Mouse (Mus musculus) thymus, adult 18-20 months (tissue): ENCODE data around the gene Hsd17b13.
"Not testable (repeated sequence)": the region's sequence is repeated elsewhere in the genome, so short reads cannot be mapped to it uniquely, and the experiment has no call there.

Source experiments
- DNase-seq, 2 experiments: peaks; one replicate each; pipeline ENCODE4 v3.0.0; 2022; ENCODE audit warnings: mixed read lengths in 2 of 2

Gene Hsd17b13

DNA sequence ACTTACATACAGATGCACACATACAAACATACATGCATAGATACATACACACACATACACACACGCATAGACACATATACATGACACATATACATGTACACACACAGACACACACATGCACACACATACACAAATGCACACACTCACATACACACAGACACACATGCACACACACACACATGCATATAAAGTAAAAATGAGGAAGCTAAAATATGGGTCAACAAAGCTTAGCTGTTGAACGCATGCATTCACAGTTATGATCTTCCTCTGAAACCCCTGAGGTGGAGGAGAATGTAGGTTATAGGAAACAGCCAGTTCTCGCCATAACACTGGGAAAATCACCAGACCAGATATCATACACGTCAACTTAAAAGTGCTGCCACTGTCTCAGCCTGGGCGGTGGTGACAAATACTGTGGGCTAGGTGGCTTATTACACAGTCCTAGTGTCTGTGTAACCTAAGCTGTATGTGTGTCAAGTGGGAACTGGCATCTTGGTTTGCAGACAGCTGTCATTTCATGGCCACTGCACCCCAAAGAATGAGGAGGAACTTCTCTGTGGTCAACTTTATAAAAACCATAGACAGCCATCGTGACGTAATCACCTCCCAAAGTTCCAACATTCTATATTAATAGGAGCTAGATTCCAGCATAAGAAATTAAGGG, 829 bp upstream of the Hsd17b13 start:
- DNase-seq = no peak

DNA sequence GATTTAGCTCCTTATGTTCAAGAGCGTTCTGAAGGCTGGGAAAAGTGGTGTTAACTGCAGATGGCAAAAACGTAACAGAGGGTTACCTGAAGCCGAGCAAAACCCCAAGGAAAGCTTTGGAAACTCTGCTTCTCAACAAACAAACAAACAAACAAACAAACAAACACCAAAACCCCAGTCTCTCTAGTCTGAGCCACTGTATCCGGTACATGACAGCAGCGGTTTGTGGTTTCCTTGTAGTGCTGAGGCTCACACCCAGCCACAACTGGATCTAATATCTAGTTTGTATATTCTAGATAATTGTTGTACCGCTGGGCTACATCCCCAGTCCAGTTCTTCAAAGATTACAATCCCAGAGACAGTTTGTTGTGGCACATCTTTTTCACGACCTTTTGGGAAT, 1.5 kb downstream of the Hsd17b13 start:
- DNase-seq = no peak

DNA sequence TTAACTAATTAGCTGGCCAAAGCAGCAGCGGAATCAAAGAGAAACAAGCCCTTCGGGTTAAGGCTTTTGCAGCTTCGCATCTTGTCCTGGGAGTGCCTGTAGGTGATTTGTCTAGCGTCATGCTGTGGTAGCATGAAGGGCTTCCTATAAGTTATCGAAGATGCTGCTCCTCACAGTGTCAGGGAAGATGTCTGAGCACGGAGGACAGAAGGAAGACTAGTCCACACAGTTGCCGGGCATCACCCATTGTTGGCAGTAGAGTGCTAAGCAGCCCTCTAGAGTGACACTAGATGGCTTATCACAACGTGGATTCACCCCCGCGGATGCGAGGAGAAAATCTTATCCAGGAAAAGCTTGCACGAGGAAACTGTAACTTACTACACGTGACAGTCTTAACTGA, 4.4 kb downstream of the Hsd17b13 start:
- no peak for DNase-seq

DNA sequence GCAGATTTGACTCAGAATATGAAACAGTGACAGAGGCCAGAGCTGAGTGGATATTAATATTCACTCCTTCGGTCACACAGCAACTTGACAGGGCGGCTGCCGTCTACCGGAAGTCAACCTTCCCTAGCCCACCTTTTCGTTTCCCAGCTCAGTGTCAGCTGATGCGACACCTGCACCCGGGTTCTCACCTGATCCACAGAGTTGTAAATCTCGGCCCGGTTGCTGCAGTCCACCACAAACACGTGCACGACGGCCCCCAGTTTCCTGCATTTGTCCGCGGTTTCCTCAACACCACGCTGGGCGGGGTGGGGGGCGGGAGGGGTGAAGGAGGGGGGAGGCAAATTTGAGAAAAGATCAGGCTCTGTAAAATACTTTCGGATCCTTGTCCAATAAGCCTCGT, 4.8 kb downstream of the Hsd17b13 start:
- DNase-seq = no peak

DNA sequence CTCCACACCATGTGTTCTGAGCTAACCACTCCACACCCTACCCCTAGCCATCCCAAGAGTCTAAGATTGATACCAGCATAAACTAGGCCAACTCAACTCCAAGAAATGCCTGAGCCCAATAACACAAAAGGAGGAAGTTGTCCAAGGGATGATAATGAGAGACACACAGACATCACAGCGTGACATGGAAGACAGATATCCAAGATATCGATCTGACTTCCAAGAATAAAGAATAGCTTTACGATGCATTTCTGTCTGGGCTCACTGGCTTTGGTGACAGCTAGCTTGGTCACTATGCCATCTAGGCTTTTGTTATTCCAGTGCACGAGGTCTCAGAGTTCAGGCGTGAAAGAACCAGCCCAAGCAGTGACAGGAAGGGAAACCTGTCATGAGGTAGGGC, 6.2 kb downstream of the Hsd17b13 start:
- DNase-seq = no peak

DNA sequence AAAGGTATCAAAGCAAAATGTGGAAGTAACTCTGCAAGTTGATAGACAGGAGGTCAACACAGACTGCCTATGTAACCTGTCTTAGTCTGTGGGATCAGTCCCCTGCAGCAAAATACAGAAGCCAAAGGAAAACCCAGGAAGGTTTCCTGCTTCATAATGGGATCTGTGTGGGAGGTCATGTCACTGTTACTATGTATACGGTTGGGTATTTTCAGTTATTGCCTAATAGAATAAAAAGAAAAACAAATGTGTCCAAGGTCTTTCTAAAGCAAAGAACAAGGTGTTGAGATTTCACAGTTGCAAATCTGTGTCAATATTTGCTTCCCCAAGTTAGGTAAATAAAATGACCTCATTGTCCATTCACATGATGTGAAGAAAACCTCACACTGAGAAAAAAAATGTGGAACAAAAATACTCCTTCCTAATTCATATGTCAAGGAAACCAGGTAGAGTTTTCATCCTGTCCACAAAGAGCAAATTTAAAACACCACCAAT, 14.2 kb downstream of the Hsd17b13 start:
- no peak for DNase-seq

DNA sequence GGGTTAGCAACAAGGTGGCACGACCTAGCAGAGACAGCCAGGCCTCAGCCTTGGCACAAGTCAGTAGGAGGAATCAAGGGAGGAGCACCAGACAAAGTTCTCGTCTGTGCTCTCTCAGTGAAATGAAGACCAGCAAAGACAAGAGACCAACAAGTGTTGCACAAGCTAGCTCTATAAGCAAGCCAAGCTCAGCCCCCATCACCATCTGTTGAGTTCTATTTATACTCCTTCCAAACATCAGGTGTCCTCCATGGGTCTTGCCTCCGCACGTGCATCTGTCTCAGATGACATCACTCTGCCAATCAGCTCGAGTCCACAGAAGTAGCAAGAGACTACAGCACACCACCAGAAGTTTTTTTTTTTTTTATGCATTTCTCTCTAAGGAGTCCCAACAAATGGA, 22.6 kb downstream of the Hsd17b13 start:
- no peak for DNase-seq

DNA sequence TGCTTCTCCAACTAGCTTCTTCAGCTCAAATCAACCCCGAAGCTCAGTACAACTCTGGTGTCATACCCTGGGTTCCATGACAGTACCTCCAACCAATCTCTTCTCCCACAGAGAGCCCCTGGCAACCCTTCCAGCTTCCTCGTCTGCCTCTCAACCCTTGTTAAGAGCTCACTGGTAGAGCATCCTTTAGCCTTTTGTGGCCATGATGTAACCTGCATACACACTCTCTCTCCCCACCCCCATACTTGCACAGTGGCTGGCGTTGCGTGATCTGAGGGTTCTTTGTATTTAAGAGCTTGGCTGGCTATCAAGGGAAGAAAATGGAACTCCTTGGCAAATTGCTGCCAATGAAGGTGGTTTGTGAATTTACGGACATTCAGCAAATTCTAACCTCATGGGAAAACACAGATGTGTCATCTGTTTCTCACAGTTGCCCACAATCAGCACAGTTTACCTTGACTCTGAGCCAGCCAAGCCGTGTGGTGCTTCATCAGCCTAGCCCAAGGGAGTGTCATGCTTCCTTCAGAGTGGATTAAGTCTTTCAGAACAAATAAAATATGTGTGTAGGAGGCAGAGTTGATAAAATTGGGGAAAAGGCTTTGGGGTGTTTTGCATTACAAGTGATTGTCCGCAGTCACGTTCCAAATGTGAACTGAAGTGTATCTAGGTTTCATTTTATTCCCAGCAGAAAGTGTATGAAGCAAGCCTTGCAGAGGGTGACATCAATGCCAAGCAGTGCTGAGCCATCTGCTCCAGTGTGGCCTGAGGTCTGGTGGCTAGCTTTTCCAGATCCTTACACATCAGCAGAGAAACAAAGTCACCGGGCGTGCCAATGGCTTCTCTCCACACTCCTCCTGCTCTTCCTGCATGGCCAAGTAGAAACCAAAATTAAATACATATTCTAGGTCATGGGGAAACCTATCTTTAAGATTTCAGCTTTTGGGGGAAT, 23.8 kb downstream of the Hsd17b13 start:
- DNase-seq = no peak

DNA sequence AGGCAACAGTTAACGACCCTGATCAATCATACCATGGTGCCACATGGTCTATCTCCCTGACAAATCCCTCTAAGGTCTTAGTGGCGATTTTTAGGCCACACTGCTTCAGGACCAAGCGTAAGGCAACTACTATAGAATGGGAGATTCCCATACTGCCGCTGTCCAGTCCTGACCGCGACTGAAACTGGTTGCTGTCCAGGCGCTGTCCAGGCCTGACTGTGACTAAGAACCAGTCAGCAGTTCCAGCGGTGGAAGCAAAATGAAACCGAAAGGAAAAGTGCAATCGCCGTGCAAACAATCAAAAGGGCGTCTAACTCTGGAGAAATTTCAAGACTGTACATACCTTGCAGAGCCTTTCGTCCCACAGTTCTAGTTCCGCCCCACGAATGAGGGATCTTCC, 27.1 kb downstream of the Hsd17b13 start:
- not testable (repeated sequence) for DNase-seq

DNA sequence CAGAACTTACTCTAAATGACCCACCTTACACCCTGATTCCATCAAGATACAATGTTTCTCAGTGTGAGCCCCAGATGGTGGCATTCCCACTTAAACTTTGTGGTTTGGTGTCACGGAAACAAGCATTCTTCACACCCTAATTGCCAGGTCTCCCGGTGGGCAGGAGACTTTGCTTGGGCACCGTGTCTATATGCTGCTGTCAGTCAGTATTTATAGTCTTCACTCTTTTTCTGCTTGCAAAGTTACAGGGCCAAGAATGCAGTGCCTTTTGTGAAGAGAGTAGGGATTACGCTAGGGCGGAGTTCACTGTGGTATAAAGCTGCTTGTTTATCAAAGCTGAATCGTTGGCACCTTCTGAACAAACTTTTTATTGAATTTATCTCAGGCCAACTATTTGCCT, 34.0 kb downstream of the Hsd17b13 start:
- DNase-seq = no peak

DNA sequence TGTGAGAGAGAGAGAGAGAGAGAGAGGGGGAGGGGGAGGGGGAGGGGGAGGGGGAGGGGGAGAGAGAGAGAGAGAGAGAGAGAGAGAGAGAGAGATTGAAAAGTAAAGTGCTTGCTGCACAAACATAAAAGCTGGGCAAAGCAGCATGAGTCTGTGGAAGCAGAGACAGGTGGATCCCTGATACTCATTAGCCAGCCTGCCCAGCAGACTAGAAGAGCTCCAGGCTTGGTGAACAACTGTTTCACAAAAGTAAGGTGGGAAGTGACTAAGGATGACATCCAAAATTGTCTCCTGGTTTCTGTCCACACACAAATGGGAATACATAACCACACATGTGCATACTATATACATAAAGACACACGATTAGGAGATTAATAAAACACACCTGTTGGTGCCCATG, 37.4 kb downstream of the Hsd17b13 start:
- DNase-seq = no peak

DNA sequence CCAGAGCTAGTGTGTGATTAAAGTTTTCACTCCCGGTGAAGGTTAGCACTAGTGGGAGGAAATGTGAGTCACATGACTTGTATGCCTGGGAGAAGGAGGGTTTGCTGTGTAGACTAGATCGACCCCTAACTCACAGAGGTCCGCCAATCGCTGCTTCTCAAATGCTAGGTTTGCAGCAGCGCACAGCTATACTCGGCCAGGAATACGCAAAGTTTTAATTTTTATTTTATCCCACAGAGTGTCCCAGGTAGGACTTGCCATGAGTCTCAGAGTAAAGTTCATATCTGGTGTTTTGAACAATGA, 37.9 kb downstream of the Hsd17b13 start:
- DNase-seq = no peak

DNA sequence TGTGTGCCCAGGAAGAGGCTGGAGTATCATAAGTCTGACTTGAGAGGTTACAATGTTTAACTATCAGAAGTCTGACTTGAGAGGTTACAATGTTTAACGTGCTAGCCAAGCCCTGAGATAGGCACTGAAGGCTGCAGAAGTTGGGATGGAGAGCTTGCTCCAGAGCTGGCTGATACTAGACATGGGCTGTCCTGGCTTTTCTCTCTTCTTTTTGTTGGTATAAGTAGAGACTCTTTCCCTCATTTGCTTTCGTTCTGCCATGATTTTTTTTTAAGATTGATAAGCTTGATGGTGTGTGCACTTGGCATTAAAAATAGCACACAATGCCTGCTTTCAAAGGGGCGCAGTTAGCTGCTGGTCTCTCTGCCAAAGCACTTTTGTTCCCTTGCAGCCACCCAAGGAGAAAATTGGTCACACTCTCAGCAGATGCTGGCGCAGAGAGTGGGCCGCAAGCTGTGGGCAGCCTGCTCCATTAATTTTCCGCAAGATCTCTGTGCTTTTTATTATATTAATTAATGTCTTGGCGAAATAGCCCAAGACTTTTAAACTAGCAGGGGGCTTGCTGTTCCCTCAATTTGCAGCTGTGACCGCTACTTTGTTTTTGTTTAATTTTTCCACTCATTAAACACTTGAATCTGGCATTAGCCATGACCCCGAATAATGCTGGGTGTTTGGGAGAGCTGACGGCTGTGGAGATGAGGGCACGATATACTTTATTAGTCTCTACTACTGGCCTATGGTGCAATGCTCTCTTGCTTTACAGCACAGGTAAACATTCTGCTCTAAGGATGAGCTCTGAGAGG, 38.5 kb downstream of the Hsd17b13 start:
- DNase-seq = no peak

DNA sequence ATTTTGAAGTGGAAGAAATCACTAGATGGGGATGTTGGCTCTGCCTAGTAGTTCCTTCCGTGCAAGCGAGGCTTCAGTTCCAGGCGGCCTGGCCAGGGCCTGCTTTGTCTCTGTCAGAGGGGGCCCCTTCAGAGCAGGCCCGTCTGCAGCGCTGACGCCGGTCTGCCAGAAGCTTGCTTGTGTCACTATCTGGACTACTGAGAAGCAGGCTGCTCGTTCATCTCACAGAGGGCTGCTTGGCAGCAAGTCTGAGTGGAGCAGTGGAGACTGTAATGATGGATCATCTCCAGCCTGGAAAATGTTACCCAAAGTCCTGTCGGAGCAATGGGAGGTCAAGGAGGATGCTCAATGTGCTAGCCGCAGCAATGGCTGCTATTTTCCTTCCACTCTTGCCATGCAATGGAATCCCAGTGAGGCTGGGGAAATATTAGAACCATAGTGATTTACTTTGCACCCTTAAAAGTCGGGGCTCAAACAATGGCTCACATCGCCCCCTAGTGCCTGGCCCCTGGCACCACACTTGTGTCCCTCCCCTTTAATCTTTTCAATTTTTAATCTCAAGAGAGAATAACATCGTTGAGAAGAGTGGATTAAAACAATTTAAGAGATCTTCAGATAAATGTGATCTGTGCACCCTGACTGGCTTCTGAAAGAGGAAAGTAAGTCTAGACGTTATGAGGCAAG, 40.2 kb downstream of the Hsd17b13 start:
- no peak for DNase-seq

DNA sequence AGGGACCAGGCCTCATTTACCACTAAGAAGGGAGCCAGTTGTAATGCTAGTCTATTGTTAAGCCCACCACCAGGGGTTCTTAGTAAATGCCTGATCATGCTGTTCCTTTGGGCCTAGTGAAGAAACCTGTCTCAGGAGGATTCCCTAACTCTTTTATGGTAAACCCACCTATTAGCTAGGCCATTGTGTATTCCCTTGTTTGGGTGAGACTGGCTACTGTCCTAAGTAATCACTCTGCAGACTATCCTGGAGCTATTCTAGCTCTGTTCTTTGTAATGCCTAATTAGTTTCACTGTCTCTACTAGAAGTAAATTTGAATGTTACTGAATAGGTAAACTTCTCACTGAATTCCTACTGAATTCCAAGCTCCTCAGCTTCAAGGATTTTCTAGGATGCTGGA, 45.3 kb downstream of the Hsd17b13 start:
- not testable (repeated sequence) for DNase-seq

DNA sequence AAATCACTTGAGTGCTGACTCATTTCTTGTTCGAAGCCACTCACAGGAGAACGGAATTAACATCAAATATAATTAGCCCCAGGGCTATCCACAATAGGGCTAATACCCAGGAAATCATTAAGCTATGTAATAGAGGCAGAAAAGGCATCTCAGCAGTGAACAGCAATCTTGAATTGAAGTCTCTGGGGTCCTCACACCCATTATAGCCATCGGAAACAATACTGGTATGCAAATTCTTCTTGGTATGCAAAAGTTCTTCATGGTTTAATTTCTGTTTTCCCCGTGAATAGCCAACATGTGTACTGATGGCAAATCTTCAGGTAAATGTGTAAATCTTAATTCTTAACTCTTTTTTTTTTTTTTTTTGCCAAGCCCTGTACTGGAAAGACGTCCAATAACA, 46.7 kb downstream of the Hsd17b13 start:
- DNase-seq = no peak

DNA sequence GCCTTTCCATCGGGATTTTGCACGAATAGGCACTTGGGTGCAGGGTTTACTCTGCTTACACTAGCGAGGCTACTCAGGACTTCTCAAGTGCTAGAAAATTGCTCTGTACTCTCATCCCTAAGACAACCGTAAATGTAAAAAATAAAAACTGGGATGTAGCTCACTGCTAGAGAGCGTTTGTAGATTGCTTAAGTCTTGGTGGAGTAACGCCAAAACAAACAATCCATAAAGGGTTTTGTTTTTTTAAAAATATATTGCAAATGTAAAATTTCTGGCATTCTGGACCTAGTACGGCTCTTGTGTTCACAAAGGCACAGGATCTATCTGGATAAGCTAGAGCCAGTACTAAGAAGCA, 49.0 kb downstream of the Hsd17b13 start:
- no peak for DNase-seq

DNA sequence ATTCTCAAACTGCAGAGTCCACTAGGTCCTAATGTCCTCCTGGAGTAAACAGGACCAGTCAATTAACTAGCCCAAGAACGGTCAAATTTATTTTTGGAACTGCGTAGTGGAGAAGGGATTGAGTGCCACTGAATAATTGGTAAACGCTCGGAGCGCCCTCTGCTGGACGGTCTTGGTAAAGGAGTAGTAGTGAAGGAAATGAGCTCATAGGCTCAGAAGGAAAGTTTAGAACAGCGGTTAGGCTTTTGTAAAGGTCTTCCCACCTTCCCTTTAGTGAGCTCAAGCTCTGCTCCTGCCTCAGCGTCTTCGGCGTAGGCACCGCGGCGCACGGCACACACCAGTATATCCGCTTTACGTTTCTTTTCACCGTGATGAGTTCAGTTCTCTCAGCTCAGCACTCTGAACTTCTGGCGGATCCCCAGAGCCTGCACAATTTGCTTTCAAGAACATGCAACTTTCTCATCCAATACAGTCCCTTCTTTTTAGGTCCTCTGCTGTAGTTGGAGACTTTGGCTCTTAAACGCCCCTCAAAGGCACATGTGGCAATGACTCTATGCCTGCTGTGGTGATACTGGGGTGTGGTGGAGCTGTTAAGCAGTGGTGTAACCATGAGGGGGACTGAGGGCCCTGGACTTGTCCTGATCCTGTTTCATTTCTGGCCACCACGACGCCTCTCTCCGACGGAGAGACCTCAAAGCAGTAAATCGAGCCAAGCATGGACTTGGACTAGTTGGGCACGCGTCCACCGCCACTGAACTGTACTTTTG, 49.6 kb downstream of the Hsd17b13 start:
- peak; percentile 62 to 75 for DNase-seq

DNA sequence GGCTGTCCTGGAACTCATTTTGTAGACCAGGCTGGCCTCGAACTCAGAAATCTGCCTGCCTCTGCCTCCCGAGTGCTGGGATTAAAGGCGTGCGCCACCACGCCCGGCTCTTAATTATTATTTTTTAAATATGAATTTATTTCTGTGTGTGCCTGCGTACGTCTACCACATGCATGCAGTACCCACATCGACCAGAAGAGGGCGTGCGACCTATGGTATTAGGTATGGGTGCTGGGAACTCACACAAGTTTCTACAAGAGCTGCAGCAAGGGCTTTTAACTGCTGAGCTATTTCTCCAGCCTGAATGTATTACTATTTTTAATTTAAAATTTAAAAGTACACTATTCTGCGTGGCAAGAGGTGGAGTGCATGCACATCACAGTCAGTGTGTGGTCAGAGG, 50.8 kb downstream of the Hsd17b13 start:
- DNase-seq = no peak

DNA sequence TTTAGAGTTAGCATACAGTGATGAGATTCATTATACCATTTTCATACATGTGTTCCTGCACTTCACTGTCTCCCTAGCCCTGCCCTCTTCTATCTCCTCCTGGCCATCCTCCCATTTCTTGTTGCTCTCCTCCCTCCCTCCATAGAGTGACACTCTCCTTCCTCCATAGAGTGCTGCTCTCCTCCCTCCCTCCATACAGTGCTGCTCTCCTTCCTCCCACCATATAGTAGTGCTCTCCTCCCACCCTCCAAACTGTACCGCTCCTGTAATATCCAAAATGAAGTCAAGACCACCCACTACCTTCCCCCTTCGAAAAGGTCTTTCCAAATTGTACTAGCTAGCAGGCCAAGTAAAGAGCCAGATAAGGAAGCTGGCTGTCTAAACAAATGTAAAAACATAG, 53.5 kb downstream of the Hsd17b13 start:
- no peak for DNase-seq

DNA sequence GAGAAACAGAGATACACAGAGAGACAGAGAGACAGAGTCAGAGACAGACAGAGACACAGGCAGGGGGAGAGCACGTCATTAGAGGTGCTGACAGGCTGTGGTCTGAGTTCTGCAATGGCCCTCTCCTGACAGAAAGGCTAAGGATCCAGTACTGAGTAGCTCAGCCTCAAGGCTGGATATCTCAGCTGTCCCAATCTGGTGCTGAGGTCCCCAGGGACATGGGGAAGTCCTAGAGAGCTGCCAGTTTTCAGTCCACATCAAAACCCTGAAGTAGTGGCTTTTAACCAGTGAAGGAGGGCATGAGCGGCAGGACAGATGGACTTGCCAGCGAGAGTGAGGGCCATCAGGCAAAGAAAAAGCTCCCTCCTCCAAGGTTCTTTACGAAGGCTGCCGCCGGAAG, 54.1 kb downstream of the Hsd17b13 start:
- DNase-seq = no peak

DNA sequence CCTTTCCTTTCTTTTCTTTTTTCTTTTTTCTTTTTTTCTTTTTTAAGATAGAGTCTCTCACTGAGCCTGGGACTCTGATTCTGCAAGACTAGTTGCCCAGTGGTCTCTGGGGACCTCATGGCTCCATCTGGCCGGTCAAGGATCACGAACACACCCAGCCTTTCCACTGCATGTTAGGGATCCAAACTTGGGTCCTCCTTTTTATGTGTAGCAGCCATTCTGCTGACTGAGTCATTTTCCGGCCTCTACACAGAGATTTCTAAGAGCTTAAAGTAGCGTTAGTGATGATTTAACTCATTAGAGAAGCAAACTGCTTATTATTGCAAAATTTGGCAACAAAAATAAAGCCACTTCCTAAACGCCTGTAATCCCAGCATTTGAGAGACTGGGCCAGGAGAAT, 54.8 kb downstream of the Hsd17b13 start:
- DNase-seq = no peak
